Mouse (Mus musculus) intestine, postnatal 0 days (tissue): ENCODE results near the gene Apool. TPM values are rescaled to one million over a fixed set of nuclear protein-coding genes. Genes with fewer than 3 reads are reported as not detected.
"Not testable (repeated sequence)": the region's sequence is repeated elsewhere in the genome, so short reads cannot be mapped to it uniquely, and the experiment has no call there.

Source experiments
- ATAC-seq: fragments of 200-750 bp; cut with Nextera tagmentation; 2 replicates; pipeline ENCODE4 v1.8.0; 2017; ENCODE audit warnings: mild to moderate bottlenecking, moderate TSS enrichment, moderate library complexity
- H3K27ac ChIP-seq: fragments of 300-500 bp; sonication (generic); 2 replicates; pipeline ENCODE4 v1.5.1; 2014; ENCODE audit warnings: mild to moderate bottlenecking, low read depth, low read length, moderate library complexity
- H3K27me3 ChIP-seq: fragments of 300-500 bp; sonication (generic); replicated peaks from 2 replicates; pipeline ENCODE4 v1.6.1; 2014; ENCODE audit warnings: low read length, mixed read lengths; ENCODE audit not compliant: control insufficient read depth, insufficient read depth
- H3K36me3 ChIP-seq: fragments of 300-500 bp; sonication (generic); 2 replicates; pipeline ENCODE4 v1.6.1; 2014; ENCODE audit warnings: mild to moderate bottlenecking, moderate library complexity; ENCODE audit not compliant: control insufficient read depth, insufficient read depth
- H3K4me1 ChIP-seq: fragments of 300-500 bp; sonication (generic); replicated peaks from 2 replicates; pipeline ENCODE4 v1.6.1; 2014; ENCODE audit warnings: antibody characterized with exemption, low read length, mixed read lengths; ENCODE audit not compliant: control insufficient read depth, insufficient read depth
- H3K4me2 ChIP-seq: fragments of 300-500 bp; sonication (generic); replicated peaks from 2 replicates; pipeline ENCODE4 v1.6.1; 2014; ENCODE audit warnings: low read depth, mild to moderate bottlenecking, moderate library complexity
- H3K4me3 ChIP-seq: fragments of 300-500 bp; sonication (generic); 2 replicates; pipeline ENCODE4 v1.5.1; 2014; ENCODE audit warnings: low read depth, low read length
- H3K9ac ChIP-seq: fragments of 300-500 bp; sonication (generic); 2 replicates; pipeline ENCODE4 v1.6.1; 2014; ENCODE audit warnings: mild to moderate bottlenecking, low read depth, low read length
- H3K9me3 ChIP-seq: fragments of 300-500 bp; sonication (generic); 2 replicates; pipeline ENCODE4 v1.6.1; 2016; ENCODE audit warnings: mixed run types; ENCODE audit not compliant: control insufficient read depth
- CTCF ChIP-seq: sonication (generic); IDR thresholded peaks from 2 replicates; pipeline ENCODE4 v1.5.1; 2016; ENCODE audit warnings: low read depth, mild to moderate bottlenecking, control low read depth, antibody characterized with exemption, moderate library complexity
- WGBS: fragments of 180-500 bp; shearing (Covaris S2); extraction: QIAGEN DNeasy Blood & Tissue Kit; methylation state at CpG from one replicate; pipeline ENCODE4 v1.1.7; 2014; 5-methylcytosine and 5-hydroxymethylcytosine counted together
- polyA plus RNA-seq: library from polyadenylated mRNA; unstranded; fragments of >200 nt; fragmentation: Nextera tagmentation; extraction: Ambion mirVana; gene quantifications from 2 replicates; pipeline ENCODE4 v1.2.1, GENCODE M21; 2015

Gene Apool
- polyA plus RNA-seq, 1 experiment from 2014 or later, result 43.8 TPM

DNA sequence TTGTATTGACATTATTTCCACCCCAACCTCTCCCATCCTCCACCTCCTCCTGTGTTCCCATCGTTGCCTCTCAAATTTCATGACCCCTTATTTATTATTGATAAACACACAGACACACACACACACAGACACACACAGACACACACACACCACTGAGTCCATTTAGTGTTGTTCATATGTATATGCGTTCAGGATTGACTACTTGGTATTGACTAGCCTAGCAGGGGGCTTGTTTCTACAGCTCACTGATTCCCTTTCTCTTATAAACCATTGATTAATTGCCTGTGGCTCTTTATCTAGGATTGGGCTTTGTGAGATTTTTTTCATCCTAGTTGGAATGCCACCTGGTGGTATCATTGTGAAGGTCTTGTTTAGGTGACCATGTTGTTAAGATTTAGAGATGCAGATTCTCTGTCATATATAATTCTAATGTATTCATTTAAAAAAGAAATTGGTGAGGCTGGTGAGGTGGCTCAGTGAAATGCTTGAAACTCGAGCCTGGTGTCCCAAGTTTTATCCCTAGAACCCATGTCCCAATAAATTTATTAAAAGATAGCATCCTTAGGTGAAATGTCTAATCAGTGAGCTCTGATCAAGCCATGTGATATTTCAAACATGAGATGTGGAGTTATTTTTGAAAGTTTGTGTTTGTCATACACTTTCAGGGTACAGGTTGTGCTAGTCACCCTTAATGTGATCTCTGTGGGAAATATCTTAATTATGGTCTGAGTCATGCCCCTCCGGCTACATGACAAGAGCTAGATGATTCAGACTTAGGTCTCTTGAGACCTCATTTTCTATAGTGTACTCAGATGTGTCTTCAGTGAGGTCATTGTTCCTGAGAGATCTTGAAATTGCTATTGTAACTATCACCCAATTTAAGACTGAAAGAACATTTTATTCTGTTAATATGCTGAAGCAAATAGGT, 36.6 kb downstream of the Apool start:
- Histone ChIP-seq H3K9me3 (no peaks in the 10 kb centered on the region), H3K4me1 (no peaks in the 10 kb centered on the region), H3K27me3 (no peaks in the 10 kb centered on the region), H3K36me3 (no peaks in the 10 kb centered on the region), H3K4me3 (no peak overlapping the region), H3K4me2 (no peak overlapping the region), H3K27ac (no peak overlapping the region), H3K9ac (no peak overlapping the region)
- WGBS, result 65% methylated on average over 4 of the region's 4 CpGs
- no peak for ATAC-seq
- peak; percentile 29; the same call in 1 of the 2 replicates for TF ChIP-seq CTCF

DNA sequence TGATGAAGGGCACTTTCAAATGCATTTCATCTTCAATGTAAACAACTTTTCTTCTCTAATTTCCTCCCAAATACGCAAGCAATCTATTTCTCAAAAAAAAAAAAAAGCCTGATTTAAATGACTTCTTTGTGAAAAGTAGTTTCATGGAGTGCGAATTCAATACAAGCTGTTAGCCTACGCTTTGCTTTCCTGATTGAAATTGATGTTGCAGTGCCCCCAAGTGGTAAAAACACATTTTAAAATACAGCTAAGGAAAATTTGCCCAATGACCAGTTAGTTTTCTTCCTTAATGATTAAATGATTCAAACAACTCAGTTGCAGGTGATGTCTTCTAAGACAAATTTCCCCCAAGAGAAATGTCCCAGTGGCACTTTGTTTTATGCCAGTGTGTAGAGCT, 37.3 kb downstream of the Apool start:
- no peaks in the 10 kb centered on the region for H3K36me3 ChIP-seq
- H3K4me2 ChIP-seq, result no peak overlapping the region
- no peaks in the 10 kb centered on the region for H3K27me3 ChIP-seq
- H3K4me1 ChIP-seq, result no peaks in the 10 kb centered on the region
- peak; percentile 66 for TF ChIP-seq CTCF
- ATAC-seq, result no peak
- no peak overlapping the region for H3K9ac ChIP-seq
- no peak overlapping the region for H3K27ac ChIP-seq
- no peaks in the 10 kb centered on the region for H3K9me3 ChIP-seq
- H3K4me3 ChIP-seq, result no peak overlapping the region
- WGBS, result 46% methylated on average over 3 of the region's 3 CpGs

DNA sequence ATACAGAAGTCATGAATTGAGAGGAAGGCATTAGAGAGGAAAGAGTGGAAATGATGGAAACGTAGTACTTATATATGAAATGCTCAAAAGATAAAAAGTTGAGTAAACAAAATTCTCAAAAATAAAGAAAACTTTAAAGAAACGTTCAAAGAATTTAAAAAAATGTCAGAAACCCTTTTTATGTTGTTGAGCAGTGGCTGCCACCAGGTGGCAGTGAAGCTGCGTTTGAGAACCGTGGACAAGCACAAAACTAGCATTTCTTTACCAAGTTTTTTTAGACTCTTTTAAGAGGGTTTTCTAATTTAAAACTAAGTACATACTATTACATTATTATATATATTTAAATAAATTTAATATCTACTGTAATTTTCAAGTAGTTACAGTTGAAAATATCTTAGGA, 57.3 kb downstream of the Apool start:
- TF ChIP-seq CTCF, result peak; percentile 53
- Histone ChIP-seq H3K9me3 (peaks cover 6% of the 10 kb centered on the region), H3K4me1 (no peaks in the 10 kb centered on the region), H3K36me3 (no peaks in the 10 kb centered on the region), H3K4me2 (no peak overlapping the region), H3K4me3 (no peak overlapping the region), H3K9ac (no peak overlapping the region), H3K27ac (no peak overlapping the region), H3K27me3 (no peaks in the 10 kb centered on the region)
- WGBS, result 31% methylated on average over 4 of the region's 4 CpGs
- no peak for ATAC-seq

DNA sequence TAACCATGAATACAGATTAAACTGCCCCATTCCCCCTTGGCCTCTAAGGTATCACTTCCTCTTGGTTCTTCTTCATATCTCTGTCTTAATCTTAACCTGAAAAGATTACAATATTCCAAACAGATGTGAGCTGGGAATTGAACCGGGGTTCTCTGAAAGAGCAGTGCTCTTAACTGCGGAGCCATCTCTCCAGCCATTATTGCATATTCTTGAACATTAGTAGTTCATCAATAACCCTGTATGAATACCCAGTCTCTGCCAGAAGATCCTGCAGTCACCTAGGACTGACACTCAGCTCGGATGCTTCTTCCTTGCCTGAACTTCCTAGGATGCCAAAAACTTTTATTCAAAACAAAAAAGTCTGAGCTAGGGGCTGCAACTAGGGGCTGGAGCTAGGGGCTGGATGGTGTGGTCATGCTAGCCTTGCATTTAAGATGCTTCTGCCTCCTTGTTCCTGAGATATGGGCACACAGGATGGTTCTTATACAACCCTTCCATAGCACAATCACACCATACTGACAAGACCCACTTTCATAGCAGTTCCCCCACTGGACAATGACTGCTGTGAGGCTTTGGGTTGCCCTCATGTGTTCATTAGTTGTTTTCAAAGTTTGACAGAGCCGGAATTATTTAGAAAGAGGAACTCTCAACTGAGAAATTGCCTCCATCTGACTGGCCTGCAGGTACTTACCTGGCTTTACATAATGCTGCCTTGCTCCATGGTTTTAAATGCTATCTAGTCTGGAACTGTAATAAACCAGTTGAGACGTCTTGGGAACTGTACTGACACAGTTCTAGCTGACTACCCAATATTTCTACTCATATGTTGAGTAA, 59.7 kb downstream of the Apool start:
- H3K9me3 ChIP-seq, H3K4me1 ChIP-seq, H3K36me3 ChIP-seq, H3K4me2 ChIP-seq, H3K27me3 ChIP-seq, H3K27ac ChIP-seq, H3K4me3 ChIP-seq, H3K9ac ChIP-seq: not testable (repeated sequence)
- WGBS, result 81% methylated on average over 5 of the region's 5 CpGs
- ATAC-seq, result peak; percentile 99

DNA sequence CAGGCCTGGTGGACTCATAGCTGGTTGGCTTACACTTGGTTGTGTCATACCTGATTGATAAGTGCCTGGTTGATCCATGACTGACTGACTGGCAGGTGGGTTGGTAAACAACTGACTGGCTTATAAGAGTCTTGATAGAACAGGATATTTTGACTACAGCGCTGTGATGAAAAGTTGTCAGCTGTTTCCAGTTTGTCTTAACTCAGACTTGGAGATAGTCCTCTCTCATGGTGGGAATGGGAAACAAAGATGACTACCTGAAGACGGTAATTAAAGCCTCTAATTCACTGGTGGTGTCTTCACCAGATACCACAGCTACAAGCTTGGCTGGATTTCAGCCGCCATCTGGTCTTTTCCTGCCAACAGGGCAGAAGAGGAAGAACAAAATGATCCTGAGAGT, 95.5 kb downstream of the Apool start, which contains the start of gene Satl1:
Satl1 (minus strand) TSS at position 101 of the 400 bp plus-strand sequence.
- Histone ChIP-seq H3K9me3 (no peaks in the 10 kb centered on the region), H3K4me3 (no peak within 1 kb of the TSS), H3K36me3 (no peaks in the 10 kb centered on the region), H3K27me3 (no peaks in the 10 kb centered on the region), H3K4me1 (no peaks in the 10 kb centered on the region), H3K4me2 (no peak within 1 kb of the TSS), H3K9ac (no peak within 1 kb of the TSS), H3K27ac (no peak within 1 kb of the TSS)
- no peak for TF ChIP-seq CTCF
- no peak for ATAC-seq
- 93% methylated on average over 3 of the region's 3 CpGs for WGBS

DNA sequence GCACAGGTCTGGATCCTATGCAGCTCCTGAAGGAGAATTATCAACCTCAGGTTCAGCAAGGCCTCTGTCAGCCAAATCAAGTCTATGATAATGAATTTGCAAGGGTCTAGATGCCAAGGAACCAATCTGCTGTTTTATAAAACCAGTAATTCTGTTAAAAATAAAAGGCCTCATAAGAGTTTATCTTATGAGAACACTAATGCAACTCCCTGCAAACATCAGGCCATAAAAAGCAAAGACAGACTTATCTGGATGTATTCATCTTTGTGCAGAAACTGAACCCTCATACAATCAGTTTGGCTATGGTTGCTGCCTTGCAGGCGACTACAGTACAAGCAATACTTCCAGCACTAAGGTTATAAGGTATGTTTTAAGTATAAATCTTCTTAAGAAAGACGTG, 101.2 kb downstream of the Apool start:
- H3K4me2 ChIP-seq, result no peak overlapping the region
- no peaks in the 10 kb centered on the region for H3K9me3 ChIP-seq
- no peak for TF ChIP-seq CTCF
- no peaks in the 10 kb centered on the region for H3K4me1 ChIP-seq
- no peak for ATAC-seq
- no peak overlapping the region for H3K4me3 ChIP-seq
- no peak overlapping the region for H3K27ac ChIP-seq
- 67% methylated on average over 2 of the region's 2 CpGs for WGBS
- no peaks in the 10 kb centered on the region for H3K27me3 ChIP-seq
- no peaks in the 10 kb centered on the region for H3K36me3 ChIP-seq
- H3K9ac ChIP-seq, result no peak overlapping the region

Other genes starting within 250 kb of the Apool start
- not detected in 2 replicates for gene 4933403O08Rik, start 72.3 kb upstream of the Apool start, polyA plus RNA-seq
- gene Satl1, start 95.4 kb downstream of the Apool start, polyA plus RNA-seq, result not detected in 2 replicates
- gene 2010106E10Rik, start 183.9 kb downstream of the Apool start, polyA plus RNA-seq, result 74.9 and 83.8 TPM in 2 replicates